Mouse (Mus musculus) adrenal gland, adult 2 months (tissue): ENCODE data around the gene Sptbn4. TPM values are rescaled to one million over a fixed set of nuclear protein-coding genes. Genes with fewer than 3 reads are reported as not detected.
"Not testable (repeated sequence)": the region's sequence is repeated elsewhere in the genome, so short reads cannot be mapped to it uniquely, and the experiment has no call there.

Experiments
- DNase-seq: peaks from one replicate; pipeline ENCODE4 v3.0.0; 2021
- long read RNA-seq: library from polyadenylated mRNA; stranded (forward); transcript quantifications from one replicate; pipeline ENCODE4 v2.0.0, GENCODE M21; 2021
- polyA plus RNA-seq: library from polyadenylated mRNA; depleted of rRNA; stranded (reverse); fragments of >200 nt; gene quantifications from 2 replicates; pipeline ENCODE4 v1.2.3, GENCODE M21; 2012; rRNA removed
- total RNA-seq, 2 experiments: library from RNA; stranded (reverse); gene quantifications; 2 replicates each; pipeline ENCODE4 v1.2.3; 2021

Sptbn4 gene
- total RNA-seq: 1 to 10 TPM; 1.5 to 1.9 TPM
- 0.84 and 2.3 TPM in 2 replicates for polyA plus RNA-seq
- long read RNA-seq, full-length matches to known transcripts: 1 of 2 reads
- long read RNA-seq, partial matches to known transcripts: 1 of 2 reads
- long read RNA-seq, other reads (novel, unspliced or antisense): 0 of 2 reads

- DNase-seq: peak; percentile 99
Observed at GRCm38 (mm10) chr7:27447419-27448286, at the start of gene Sptbn4, which contains the start of gene Blvrb. Gene Sptbn4 (minus strand): TSS chr7:27447686. Gene Blvrb (plus strand): TSS chr7:27447978.

DNA sequence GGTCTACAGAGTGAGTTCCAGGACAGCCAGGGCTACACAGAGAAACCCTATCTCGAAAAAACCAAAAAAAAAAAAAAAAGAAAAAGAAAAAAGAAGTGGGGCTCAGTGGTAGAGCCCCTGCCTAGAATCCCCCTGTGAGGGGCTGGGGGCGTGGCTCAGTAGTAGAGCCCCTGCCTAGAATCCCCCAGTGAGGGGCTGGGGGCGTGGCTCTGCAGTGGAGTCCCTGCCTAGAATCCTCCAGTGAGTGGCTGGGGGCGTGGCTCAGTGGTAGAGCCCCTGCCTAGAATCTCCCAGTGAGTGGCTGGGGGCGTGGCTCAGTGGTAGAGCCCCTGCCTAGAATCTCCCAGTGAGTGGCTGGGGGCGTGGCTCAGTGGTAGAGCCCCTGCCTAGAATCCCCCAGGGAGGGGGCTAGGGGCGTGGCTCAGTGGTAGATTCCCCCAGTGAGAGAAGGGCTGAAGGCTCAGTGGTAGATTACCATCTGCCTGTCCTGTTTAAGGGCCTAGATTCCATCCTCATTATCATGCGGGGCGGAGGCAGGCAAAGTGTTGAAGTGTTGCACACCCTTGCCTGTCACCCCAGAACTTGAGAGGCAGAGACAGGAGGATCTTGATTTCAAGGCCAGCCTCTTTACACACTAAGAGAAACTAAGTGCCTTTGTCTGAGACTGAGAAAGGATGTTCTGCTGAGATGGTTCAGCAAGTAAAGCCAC lies 47.3 kb upstream of the Sptbn4 start:
- not testable (repeated sequence) for DNase-seq

- DNase-seq: no peak
Observed at GRCm38 (mm10) chr7:27493450-27493849, 46.0 kb upstream of the Sptbn4 start.

- no peak for DNase-seq
Observed at GRCm38 (mm10) chr7:27493022-27493421, 45.5 kb upstream of the Sptbn4 start.

DNA sequence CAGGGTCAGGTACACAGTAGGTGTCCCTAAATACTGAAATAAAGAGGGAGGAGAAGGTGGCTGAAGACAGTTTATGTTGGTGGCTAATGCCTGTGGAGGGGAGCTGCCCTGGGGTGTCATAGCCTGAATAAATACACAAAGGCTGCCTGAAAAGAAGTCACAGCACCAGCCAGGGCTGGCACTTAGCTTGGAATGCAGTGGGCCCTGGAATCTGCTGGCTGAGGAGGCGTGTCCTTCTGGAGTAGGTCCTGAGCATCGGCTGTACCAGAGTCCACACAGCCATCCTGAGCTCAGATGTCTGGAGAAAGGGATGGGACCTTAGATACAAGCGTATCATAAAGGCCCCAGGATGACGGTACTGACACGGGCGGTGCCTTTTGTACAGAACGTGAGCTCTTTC lies 44.4 kb upstream of the Sptbn4 start:
- peak; percentile 30 for DNase-seq

DNA sequence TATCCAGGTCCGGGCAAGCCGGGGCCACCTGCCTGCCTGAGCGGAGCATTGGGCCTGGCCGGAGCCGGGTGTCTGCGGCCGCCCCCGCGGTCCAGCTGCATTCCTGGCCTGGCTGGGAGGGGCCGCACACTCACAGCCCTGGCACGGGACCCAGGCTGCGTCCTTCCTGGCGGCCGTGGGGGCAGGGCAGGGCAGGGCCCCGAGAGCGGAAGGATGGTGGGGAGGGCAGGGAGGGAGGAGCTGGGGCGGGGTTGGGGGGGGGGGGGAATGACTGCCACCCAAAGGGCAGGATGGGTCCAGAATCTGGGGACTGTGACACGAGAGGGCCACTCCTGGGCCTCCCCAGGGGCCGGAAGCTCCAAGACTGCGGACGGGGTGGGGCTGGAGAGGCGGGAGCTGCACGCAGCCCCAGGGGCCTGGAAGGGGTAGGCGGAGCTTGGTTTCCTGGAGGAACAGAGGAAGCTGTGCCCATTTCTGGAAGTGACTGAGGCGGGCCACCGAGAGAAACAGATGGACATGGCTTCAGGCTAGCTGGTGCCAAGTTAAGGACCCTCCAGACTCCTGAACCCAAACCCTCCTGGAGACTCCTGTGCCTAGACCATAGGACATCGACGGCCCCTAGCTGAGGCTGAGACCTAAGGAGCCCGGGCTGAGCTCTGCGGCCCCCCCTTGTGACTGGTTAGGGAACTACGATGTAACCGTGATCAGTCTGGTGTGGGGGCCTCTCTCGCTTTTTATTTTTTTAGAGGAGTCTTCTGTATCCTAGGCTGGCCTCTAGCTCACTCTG lies 43.2 kb upstream of the Sptbn4 start:
- DNase-seq: peak; percentile 98

DNA sequence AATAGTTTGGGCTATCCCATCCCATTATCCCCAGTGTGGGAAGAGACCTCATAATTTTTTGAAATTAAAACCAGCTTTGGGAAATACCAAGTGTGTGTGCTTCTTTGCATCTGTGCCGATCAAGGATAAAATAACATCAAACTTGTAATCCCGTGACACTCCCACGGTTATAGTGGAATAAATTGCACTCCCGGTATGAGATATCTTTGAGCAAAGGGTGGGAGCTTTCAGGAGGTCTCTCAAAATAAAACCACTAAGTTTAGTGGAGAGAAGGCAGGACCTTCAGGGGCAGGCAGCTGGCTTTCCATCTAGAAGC lies 42.7 kb upstream of the Sptbn4 start:
- no peak for DNase-seq

GRCm38 (mm10) chr7:27489270-27489869 lies 41.9 kb upstream of the Sptbn4 start:
- DNase-seq: no peak

GRCm38 (mm10) chr7:27487740-27488268 lies 40.3 kb upstream of the Sptbn4 start:
- peak; percentile 89 for DNase-seq

GRCm38 (mm10) chr7:27486770-27487697 lies 39.5 kb upstream of the Sptbn4 start, which contains the start of gene Sertad1:
Gene Sertad1 (plus strand): TSS chr7:27486910.
- peak; percentile 100 for DNase-seq

DNA sequence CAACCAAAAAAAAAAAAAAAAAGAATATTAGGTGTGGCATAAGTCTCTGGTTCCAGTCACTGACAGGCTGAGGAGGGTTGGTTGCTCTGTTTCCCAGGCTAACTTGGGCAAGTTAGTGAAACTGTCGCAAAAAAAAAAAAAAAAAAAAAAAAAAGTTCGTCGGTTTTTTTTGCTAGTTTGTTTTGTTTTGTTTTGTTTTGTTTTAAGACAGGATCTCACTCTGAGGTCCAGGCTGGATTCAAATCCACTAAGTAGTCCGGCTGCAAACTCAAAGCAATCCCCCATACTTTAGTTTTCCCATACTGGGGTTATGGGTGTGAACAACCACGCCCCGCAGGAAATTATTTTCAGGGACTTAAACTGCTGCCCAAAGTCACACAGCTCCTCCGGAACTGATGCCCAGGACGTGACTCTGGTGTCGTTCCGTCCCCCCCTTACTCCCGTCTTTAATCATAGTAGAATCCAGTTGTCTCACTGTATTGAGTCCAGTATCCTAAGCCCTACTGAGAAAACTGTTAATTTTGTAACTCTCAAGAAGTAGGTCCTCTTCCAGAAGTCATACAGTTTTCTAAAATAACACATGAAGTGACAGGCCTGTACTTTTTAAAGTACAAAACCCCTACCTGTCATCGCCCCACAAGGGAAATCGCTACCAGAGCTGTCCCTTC lies 38.8 kb upstream of the Sptbn4 start:
- no peak for DNase-seq

GRCm38 (mm10) chr7:27483860-27484259 lies 36.4 kb upstream of the Sptbn4 start:
- no peak for DNase-seq

GRCm38 (mm10) chr7:27481627-27481969 lies 34.1 kb upstream of the Sptbn4 start:
- peak; percentile 98 for DNase-seq

DNA sequence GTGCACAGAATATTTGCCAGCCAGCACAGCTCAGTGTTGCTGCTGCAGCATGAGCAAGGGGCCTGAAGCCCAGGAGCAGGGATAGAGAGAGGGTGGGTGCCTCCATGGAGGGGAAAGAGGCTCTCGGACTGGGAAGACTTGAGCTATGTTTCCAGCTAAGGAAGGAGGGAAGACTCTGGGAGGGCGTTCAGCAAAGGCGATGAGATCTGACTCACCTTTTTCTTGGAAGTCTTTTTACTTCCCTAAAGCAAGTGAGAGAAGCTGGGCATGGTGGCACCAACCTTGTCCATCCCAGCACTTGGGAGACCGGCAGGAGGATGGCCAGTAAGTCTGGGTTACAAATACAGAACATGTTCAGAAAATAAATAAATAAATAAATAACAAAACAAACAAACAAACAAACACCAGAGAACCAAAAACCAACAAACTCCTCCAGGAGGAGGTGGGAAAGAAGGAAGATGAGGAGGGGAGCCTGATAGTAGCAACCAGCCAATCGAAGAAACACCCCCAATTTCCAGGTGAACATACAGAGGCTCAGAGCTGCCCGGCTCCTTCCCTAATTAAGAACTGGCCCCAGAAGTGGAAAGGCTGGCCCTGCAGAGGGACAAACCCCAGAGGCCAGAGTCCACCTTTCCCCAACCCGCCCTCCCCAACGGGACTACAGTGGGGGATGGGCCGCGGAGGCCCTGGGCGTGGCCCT lies 33.6 kb upstream of the Sptbn4 start:
- DNase-seq: peak; percentile 28

- DNase-seq: peak; percentile 8
Observed at GRCm38 (mm10) chr7:27480506-27480905, 33.0 kb upstream of the Sptbn4 start.

DNA sequence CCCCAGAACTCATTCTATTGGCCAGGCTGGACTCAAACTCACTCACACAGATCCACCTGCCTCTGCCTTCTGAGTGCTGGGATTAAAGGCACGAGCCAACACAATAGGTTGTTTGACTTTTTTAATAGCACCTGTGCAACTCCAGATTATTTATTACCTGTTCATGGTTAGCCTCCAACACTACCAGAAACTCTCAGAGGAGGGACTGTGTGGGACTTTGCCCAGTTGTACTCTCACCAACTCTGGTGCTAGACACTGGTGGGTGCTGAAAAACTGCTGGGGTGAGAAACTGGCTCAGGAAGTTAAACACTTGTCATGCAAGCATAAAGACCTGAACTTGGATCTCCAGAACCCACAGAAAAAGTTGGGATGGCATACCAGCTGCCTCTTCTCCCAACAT lies 32.3 kb upstream of the Sptbn4 start:
- DNase-seq: no peak

DNA sequence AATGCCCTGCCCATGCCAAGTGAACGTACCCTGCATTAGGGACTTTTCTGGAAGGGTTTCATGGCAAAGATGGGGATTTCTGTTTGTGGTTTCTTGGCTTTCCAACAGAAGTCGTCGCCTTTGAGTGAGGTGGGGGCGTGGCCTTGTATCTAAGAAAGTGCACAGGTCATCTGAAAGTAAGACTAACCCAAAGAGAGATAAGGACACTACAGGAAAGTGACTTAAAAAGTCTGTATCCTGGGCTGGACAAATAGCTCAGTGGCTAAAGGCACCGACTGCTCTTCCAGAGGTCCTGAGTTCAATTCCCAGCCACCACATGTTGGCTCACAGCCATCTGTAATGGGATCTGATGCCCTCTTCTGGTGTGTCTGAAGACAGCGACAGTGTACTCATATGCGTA lies 31.1 kb upstream of the Sptbn4 start:
- DNase-seq: no peak

DNA sequence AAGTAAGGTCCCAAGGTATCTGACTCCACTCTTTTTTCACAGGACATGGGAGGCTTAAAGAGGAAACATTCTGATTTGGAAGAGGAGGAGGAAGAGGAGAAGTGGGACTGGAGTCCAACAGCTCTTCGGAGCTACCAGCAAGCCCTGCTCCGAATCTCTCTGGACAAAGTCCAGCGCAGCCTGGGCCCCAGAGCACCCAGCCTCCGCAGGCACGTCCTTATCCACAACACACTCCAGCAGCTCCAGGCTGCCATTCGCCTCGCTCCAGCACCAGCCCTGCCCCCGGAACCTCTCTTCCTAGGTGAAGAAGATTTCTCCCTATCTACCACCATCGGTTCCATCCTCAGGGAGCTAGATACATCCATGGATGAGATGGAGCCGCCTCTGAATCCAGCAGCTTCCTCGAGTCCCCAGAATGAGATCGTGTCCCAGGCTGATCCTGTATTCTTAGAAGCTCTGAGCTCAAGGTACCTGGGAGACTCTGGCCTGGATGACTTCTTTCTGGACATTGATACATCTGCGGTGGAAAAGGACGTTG lies 28.7 kb upstream of the Sptbn4 start:
- peak; percentile 10 for DNase-seq

DNA sequence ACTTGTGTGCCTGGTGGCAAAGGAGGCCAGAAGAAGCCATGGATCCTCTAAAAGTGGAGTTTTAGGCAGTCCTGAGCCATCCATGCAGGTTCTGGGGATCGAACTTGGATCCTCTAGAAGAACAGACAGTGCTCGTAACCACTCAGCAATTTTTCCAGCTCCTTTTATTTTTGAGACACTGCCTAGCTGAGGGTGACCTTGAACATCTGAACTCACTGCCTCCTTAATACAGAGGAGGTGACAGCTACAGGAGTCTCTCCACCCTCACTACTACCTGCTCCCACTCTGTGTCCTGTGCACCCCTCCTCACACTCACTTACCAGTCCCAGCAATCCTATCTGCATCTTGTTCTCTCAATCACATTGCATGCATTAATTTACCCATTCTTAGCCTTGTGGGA lies 28.1 kb upstream of the Sptbn4 start:
- DNase-seq: peak; percentile 13
